Mouse (Mus musculus): ENCODE measurements around the gene Vangl2. TPM values are rescaled to one million over a fixed set of nuclear protein-coding genes. Genes with fewer than 3 reads are reported as not detected.

Gene Vangl2
- total and polyA plus RNA-seq, 3 experiments: 0.39 to 3.0 TPM; not detected in 1

GRCm38 (mm10) chr1:171961704-171962103 is 66.5 kb downstream of the Vangl2 start:
- Histone ChIP-seq H3K27ac (ENCODE audit: control insufficient read depth, low read depth, low read length) (no peak overlapping the region), H3K79me2 (ENCODE audit: control insufficient read depth, insufficient read depth, low read length, poor library complexity) (no peaks in the 10 kb centered on the region), H3K4me3 (ENCODE audit: control insufficient read depth in 1 of 2, insufficient read depth in 1 of 2, low read depth in 2 of 2, low read length in 2 of 2) (no peak overlapping the region), H3K27me3 (ENCODE audit: control insufficient read depth in 1 of 2, insufficient read depth in 2 of 2, low read length in 2 of 2) (no peaks in the 10 kb centered on the region; a peak in 2 of 4 replicates), H3K4me1 (ENCODE audit: control insufficient read depth in 1 of 2, insufficient read depth in 2 of 2, low read length in 2 of 2) (peaks cover 0 to 13% of the 10 kb centered on the region in 2 experiments; a peak in 2 of 4 replicates), H3K9me3 (replicated peaks; ENCODE audit: insufficient read depth, low read length) (no peaks in the 10 kb centered on the region), H3K9ac (ENCODE audit: control insufficient read depth, low read depth, low read length, poor library complexity, severe bottlenecking) (no peak overlapping the region), H3K36me3 (ENCODE audit: control insufficient read depth in 1 of 2, insufficient read depth in 2 of 2, low read length in 2 of 2) (peaks cover 0 to 6% of the 10 kb centered on the region in 2 experiments; a peak in 2 of 4 replicates)
- TF ChIP-seq HCFC1 (IDR thresholded peaks at IDR 0.05; ENCODE audit: low read depth, low read length) (no peak), SMC3 (IDR thresholded peaks at IDR 0.05; ENCODE audit: low read depth, low read length) (no peak)
- DNase-seq (ENCODE audit: low read depth, low spot score): no peak

- no peak for TF ChIP-seq MYC (IDR thresholded peaks at IDR 0.05; ENCODE audit: low read depth, low read length)
- TF ChIP-seq GABPA (IDR thresholded peaks at IDR 0.05; ENCODE audit: low read depth, low read length): no peak
- TF ChIP-seq JUND (IDR thresholded peaks at IDR 0.05; ENCODE audit: low read depth, low read length): no peak
- no peak for TF ChIP-seq CHD1 (IDR thresholded peaks at IDR 0.05; ENCODE audit: low read depth, low read length)
- no peak for TF ChIP-seq UBTF (IDR thresholded peaks at IDR 0.05; ENCODE audit: borderline replicate concordance, insufficient read depth, low read depth, low read length)
- no peak for TF ChIP-seq MAFK (IDR thresholded peaks at IDR 0.05; ENCODE audit: borderline replicate concordance, low read depth, low read length)
- Histone ChIP-seq H3K4me1 (ENCODE audit: control insufficient read depth in 1 of 2, insufficient read depth in 2 of 2, low read length in 2 of 2) (peaks cover 0 to 13% of the 10 kb centered on the region in 2 experiments; a peak in 2 of 4 replicates), H3K9ac (ENCODE audit: control insufficient read depth, low read depth, low read length, poor library complexity, severe bottlenecking) (no peak overlapping the region), H3K36me3 (ENCODE audit: control insufficient read depth in 1 of 2, insufficient read depth in 2 of 2, low read length in 2 of 2) (peaks cover 0 to 8% of the 10 kb centered on the region in 2 experiments; a peak in 2 of 4 replicates), H3K79me2 (ENCODE audit: control insufficient read depth, insufficient read depth, low read length, poor library complexity) (no peaks in the 10 kb centered on the region), H3K4me3 (ENCODE audit: control insufficient read depth in 1 of 2, insufficient read depth in 1 of 2, low read depth in 2 of 2, low read length in 2 of 2) (no peak overlapping the region), H3K27me3 (ENCODE audit: control insufficient read depth in 1 of 2, insufficient read depth in 2 of 2, low read length in 2 of 2) (no peaks in the 10 kb centered on the region; a peak in 2 of 4 replicates), H3K9me3 (replicated peaks; ENCODE audit: insufficient read depth, low read length) (no peaks in the 10 kb centered on the region), H3K27ac (ENCODE audit: control insufficient read depth, low read depth, low read length) (no peak overlapping the region)
- no peak for DNase-seq (ENCODE audit: low read depth, low spot score)
Observed at GRCm38 (mm10) chr1:171960726-171961125, 67.5 kb downstream of the Vangl2 start.

GRCm38 (mm10) chr1:171957411-171957810 is 70.8 kb downstream of the Vangl2 start:
- Histone ChIP-seq H3K9ac (ENCODE audit: control insufficient read depth, low read depth, low read length, poor library complexity, severe bottlenecking) (no peak overlapping the region), H3K36me3 (ENCODE audit: control insufficient read depth in 1 of 2, insufficient read depth in 2 of 2, low read length in 2 of 2) (peaks cover 0 to 15% of the 10 kb centered on the region in 2 experiments; a peak in 2 of 4 replicates), H3K27me3 (ENCODE audit: control insufficient read depth in 1 of 2, insufficient read depth in 2 of 2, low read length in 2 of 2) (no peaks in the 10 kb centered on the region; a peak in 2 of 4 replicates), H3K9me3 (replicated peaks; ENCODE audit: insufficient read depth, low read length) (no peaks in the 10 kb centered on the region), H3K27ac (ENCODE audit: control insufficient read depth, low read depth, low read length) (no peak overlapping the region), H3K4me3 (ENCODE audit: control insufficient read depth in 1 of 2, insufficient read depth in 1 of 2, low read depth in 2 of 2, low read length in 2 of 2) (peak overlapping the region in 1 of 2 experiments; percentile 3; a peak in 1 of 4 replicates), H3K79me2 (ENCODE audit: control insufficient read depth, insufficient read depth, low read length, poor library complexity) (no peaks in the 10 kb centered on the region), H3K4me1 (ENCODE audit: control insufficient read depth in 1 of 2, insufficient read depth in 2 of 2, low read length in 2 of 2) (peaks cover 0 to 19% of the 10 kb centered on the region in 2 experiments; a peak in 3 of 4 replicates)
- DNase-seq (ENCODE audit: low read depth, low spot score): peak; percentile 51
- TF ChIP-seq MYC (IDR thresholded peaks at IDR 0.05; ENCODE audit: low read depth, low read length): no peak
- TF ChIP-seq TBP (IDR thresholded peaks at IDR 0.05; ENCODE audit: low read depth, low read length): no peak
- no peak for TF ChIP-seq ETS1 (IDR thresholded peaks at IDR 0.05; ENCODE audit: low read depth, low read length)
- TF ChIP-seq MEF2A (IDR thresholded peaks at IDR 0.05; ENCODE audit: extremely low read depth, insufficient replicate concordance, low read depth, low read length, poor library complexity, severe bottlenecking): no peak
- TF ChIP-seq MAFK (IDR thresholded peaks at IDR 0.05; ENCODE audit: borderline replicate concordance, low read depth, low read length): peak; percentile 70; the same call in 1 of the 2 replicates
- TF ChIP-seq JUND (IDR thresholded peaks at IDR 0.05; ENCODE audit: low read depth, low read length): no peak
